Mouse (Mus musculus): ENCODE data around the gene Mylk3.

The Mylk3 gene

GRCm38 (mm10) chr8:85321981-85322380 is 64.2 kb downstream of the Mylk3 start:
- no peak for DNase-seq (ENCODE audit: low spot score in 2 of 2)

- DNase-seq (ENCODE audit: low spot score in 2 of 2) = peak in 1 of 2 experiments; percentile 51
These were observed 67.6 kb downstream of the Mylk3 start for GRCm38 (mm10) chr8:85318534-85318933.

GRCm38 (mm10) chr8:85313036-85313435 is 73.1 kb downstream of the Mylk3 start:
- no peak for DNase-seq (ENCODE audit: low spot score in 2 of 2)

- DNase-seq (ENCODE audit: low spot score in 2 of 2) = peak in 1 of 2 experiments; percentile 48
These were observed 74.4 kb downstream of the Mylk3 start for GRCm38 (mm10) chr8:85311743-85312142.

GRCm38 (mm10) chr8:85308564-85308963 is 77.6 kb downstream of the Mylk3 start:
- no peak for DNase-seq (ENCODE audit: low spot score in 2 of 2)

- DNase-seq (ENCODE audit: low spot score in 2 of 2) = no peak
These were observed 82.6 kb downstream of the Mylk3 start for GRCm38 (mm10) chr8:85303531-85303930.

- no peak for DNase-seq (ENCODE audit: low spot score in 2 of 2)
These were observed 83.2 kb downstream of the Mylk3 start for GRCm38 (mm10) chr8:85302931-85303330.

- no peak for DNase-seq (ENCODE audit: low spot score in 2 of 2)
These were observed 84.2 kb downstream of the Mylk3 start for GRCm38 (mm10) chr8:85301941-85302340.

GRCm38 (mm10) chr8:85299434-85300077 is 86.6 kb downstream of the Mylk3 start, which contains the start of the genes Orc6 and Vps35:
Gene Orc6 (plus strand): TSS chr8:85299632.
Gene Vps35 (minus strand): TSS chr8:85299802.
- DNase-seq (ENCODE audit: low spot score in 2 of 2) = peak; percentile 97 to 98

GRCm38 (mm10) chr8:85298600-85299433 is 87.3 kb downstream of the Mylk3 start:
- peak in 1 of 2 experiments; percentile 32 for DNase-seq (ENCODE audit: low spot score in 2 of 2)

- no peak for DNase-seq (ENCODE audit: low spot score in 2 of 2)
These were observed 99.3 kb downstream of the Mylk3 start for GRCm38 (mm10) chr8:85286846-85287245.
